Mouse (Mus musculus): ENCODE measurements at regions not wholly inside any gene's neighbourhood (a gene's known extent, or its start where the extent isn't known, plus 50 kb on each side); places are given as distances from the start of the nearest gene placed in this dataset.
A peak's percentile ranks its signal among the peaks of the same experiment; 100 is the strongest.

DNA sequence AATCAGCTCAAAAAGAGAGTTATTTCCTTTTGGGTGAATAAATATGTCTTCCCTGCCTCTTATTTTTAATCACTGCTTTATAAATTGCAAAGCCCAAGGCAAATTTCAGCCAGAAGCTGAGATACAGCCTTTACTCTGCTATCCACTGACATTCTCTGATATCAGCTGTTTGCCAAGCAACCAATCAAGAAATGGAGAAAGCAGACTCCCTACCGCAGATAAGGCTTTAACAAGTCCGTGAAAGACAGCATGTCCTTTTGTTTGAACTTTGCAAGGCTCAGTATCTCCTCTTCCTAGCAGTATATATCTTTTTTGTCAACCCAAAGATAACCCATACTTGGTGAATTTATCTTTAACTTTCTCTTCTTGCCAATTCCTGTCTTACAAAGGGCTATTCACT lies 236.6 kb downstream of the Gm11146 start:
- Histone ChIP-seq H3K4me2 (ENCODE audit: low read length) (no peak overlapping the region), H3K27ac (ENCODE audit: low read length) (no peak overlapping the region), H3K27me3 (ENCODE audit: control insufficient read depth, insufficient read depth, low read depth, low read length) (no peaks in the 10 kb centered on the region), H3K9me3 (replicated peaks; ENCODE audit: control insufficient read depth, low read length, poor library complexity, severe bottlenecking) (no peaks in the 10 kb centered on the region), H3K4me1 (ENCODE audit: control insufficient read depth, insufficient read depth, low read length) (peaks cover 8% of the 10 kb centered on the region; the same call in 1 of the 2 replicates), H3K4me3 (ENCODE audit: low read depth, low read length) (no peak overlapping the region), H3K9ac (ENCODE audit: low read depth, low read length) (no peak overlapping the region), H3K36me3 (ENCODE audit: control insufficient read depth, insufficient read depth, low read length) (no peaks in the 10 kb centered on the region)
- WGBS: 33% methylated on average over 2 of the region's 2 CpGs
- ATAC-seq: no peak

DNA sequence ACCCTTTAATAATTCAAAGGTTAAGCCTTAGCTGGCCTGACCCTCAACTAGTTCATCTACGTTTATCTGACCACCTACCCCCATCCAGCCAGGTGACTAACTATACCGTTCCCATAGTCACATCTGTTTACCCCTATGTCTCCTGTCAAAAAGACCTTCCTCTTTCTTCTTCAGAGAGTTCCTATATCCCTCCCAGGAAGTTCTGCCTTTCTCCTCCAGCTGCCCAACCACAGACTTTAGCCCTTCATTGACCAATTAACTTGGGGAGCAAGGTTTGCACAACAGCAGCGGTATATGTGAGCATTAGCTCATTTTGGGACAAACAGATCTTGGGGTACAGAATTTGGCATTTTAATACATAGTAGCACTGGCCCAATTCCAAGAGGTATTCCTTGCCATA lies 237.5 kb downstream of the Gm11146 start:
- H3K36me3 ChIP-seq (ENCODE audit: control insufficient read depth, insufficient read depth, low read length): no peaks in the 10 kb centered on the region
- H3K9ac ChIP-seq (ENCODE audit: low read depth, low read length): no peak overlapping the region
- ATAC-seq: no peak
- H3K9me3 ChIP-seq (replicated peaks; ENCODE audit: control insufficient read depth, low read length, poor library complexity, severe bottlenecking): no peaks in the 10 kb centered on the region
- H3K4me2 ChIP-seq (ENCODE audit: low read length): no peak overlapping the region
- no peak overlapping the region for H3K27ac ChIP-seq (ENCODE audit: low read length)
- H3K27me3 ChIP-seq (ENCODE audit: control insufficient read depth, insufficient read depth, low read depth, low read length): no peaks in the 10 kb centered on the region
- WGBS: 93% methylated on average over 3 of the region's 3 CpGs
- H3K4me1 ChIP-seq (ENCODE audit: control insufficient read depth, insufficient read depth, low read length): peaks cover 9% of the 10 kb centered on the region; the same call in 1 of the 2 replicates
- H3K4me3 ChIP-seq (ENCODE audit: low read depth, low read length): no peak overlapping the region

GRCm38 (mm10) chr16:77359190-77359589 lies 242.7 kb downstream of the Gm11146 start:
- Histone ChIP-seq H3K36me3 (ENCODE audit: control insufficient read depth, insufficient read depth, low read length) (no peaks in the 10 kb centered on the region), H3K27ac (ENCODE audit: low read length) (no peak overlapping the region), H3K27me3 (ENCODE audit: control insufficient read depth, insufficient read depth, low read depth, low read length) (no peaks in the 10 kb centered on the region), H3K9ac (ENCODE audit: low read depth, low read length) (no peak overlapping the region), H3K4me3 (ENCODE audit: low read depth, low read length) (no peak overlapping the region), H3K4me2 (ENCODE audit: low read length) (no peak overlapping the region), H3K9me3 (replicated peaks; ENCODE audit: control insufficient read depth, low read length, poor library complexity, severe bottlenecking) (no peaks in the 10 kb centered on the region), H3K4me1 (ENCODE audit: control insufficient read depth, insufficient read depth, low read length) (peaks cover 7% of the 10 kb centered on the region)
- ATAC-seq: no peak
- WGBS: 83% methylated on average over 5 of the region's 5 CpGs

DNA sequence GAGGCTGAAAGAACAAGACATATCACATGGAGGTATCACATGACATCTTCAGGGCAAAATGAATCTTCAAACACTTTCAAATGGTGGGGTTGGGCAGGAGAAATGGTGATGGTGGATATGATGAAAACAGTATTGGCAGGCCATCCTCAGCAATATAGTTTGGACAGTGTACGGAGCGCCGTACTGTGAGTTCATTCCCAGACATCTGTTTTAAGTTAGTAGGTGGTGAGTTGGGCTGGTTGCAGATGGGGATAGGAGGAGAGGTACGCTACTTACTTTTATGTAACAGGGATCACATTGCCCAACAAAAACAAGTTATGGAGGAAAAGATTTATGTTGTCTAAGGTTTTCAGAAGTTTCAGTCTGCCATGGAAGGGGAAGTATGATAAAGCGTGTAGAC lies 246.6 kb downstream of the Gm11146 start:
- H3K9me3 ChIP-seq (replicated peaks; ENCODE audit: control insufficient read depth, low read length, poor library complexity, severe bottlenecking): no peaks in the 10 kb centered on the region
- no peak overlapping the region for H3K4me2 ChIP-seq (ENCODE audit: low read length)
- peaks cover 4% of the 10 kb centered on the region for H3K4me1 ChIP-seq (ENCODE audit: control insufficient read depth, insufficient read depth, low read length)
- H3K4me3 ChIP-seq (ENCODE audit: low read depth, low read length): no peak overlapping the region
- ATAC-seq: no peak
- no peaks in the 10 kb centered on the region for H3K36me3 ChIP-seq (ENCODE audit: control insufficient read depth, insufficient read depth, low read length)
- H3K27ac ChIP-seq (ENCODE audit: low read length): no peak overlapping the region
- no peak overlapping the region for H3K9ac ChIP-seq (ENCODE audit: low read depth, low read length)
- no peaks in the 10 kb centered on the region for H3K27me3 ChIP-seq (ENCODE audit: control insufficient read depth, insufficient read depth, low read depth, low read length)
- 96% methylated on average over 5 of the region's 5 CpGs for WGBS

DNA sequence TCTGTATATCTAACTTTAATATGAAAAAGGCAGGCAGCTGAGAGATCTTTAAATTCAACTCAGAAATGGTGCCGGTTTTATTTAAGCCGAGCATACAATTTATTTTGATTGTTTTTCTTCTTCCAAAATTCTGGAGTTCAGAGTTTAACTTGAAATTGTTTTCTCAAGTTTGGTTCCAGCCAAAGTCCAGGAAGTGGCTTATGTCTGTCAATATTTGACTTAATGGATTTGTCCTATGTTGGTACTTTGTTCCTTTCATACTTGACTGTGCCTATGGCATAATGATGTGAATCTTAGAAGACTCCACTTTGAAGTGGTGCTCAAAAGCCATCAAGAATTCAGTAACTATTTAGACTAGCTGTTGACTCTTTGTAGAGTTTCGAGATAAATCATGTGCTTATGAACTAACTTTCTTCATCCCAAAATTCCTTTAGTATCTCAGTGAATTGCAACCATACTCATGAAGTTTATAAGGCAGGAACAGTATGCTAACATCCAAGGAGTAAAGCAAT lies 247.6 kb downstream of the Gm11146 start:
- no peak for ATAC-seq
- WGBS: 88% methylated on average over 3 of the region's 3 CpGs
- Histone ChIP-seq H3K9ac (ENCODE audit: low read depth, low read length) (no peak overlapping the region), H3K4me1 (ENCODE audit: control insufficient read depth, insufficient read depth, low read length) (peaks cover 2% of the 10 kb centered on the region; the same call in 1 of the 2 replicates), H3K9me3 (replicated peaks; ENCODE audit: control insufficient read depth, low read length, poor library complexity, severe bottlenecking) (no peaks in the 10 kb centered on the region), H3K27ac (ENCODE audit: low read length) (no peak overlapping the region), H3K36me3 (ENCODE audit: control insufficient read depth, insufficient read depth, low read length) (no peaks in the 10 kb centered on the region), H3K4me3 (ENCODE audit: low read depth, low read length) (no peak overlapping the region), H3K27me3 (ENCODE audit: control insufficient read depth, insufficient read depth, low read depth, low read length) (no peaks in the 10 kb centered on the region), H3K4me2 (ENCODE audit: low read length) (no peak overlapping the region)

DNA sequence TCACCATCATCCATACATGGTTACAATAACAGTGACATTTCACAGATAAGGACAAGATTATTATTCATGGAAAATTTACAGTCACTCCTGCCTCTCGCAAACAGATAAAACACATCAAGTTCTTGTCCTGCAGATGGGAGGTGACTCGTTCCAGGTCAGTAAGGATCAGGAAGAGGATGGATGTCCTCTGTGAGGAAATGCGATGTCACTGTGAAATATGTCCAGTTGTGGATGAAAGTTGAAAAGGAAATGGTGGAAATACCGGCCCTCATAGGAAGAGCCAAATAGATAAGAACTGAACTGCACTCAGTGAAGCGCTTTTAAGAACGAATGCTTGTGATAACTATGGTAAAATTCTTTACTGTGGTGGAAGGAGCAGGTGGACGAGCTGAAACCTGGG lies 255.8 kb downstream of the Gm11146 start:
- Histone ChIP-seq H3K27me3 (ENCODE audit: control insufficient read depth, insufficient read depth, low read depth, low read length) (no peaks in the 10 kb centered on the region), H3K4me1 (ENCODE audit: control insufficient read depth, insufficient read depth, low read length) (no peaks in the 10 kb centered on the region), H3K4me2 (ENCODE audit: low read length) (no peak overlapping the region), H3K9ac (ENCODE audit: low read depth, low read length) (no peak overlapping the region), H3K9me3 (replicated peaks; ENCODE audit: control insufficient read depth, low read length, poor library complexity, severe bottlenecking) (no peaks in the 10 kb centered on the region), H3K36me3 (ENCODE audit: control insufficient read depth, insufficient read depth, low read length) (no peaks in the 10 kb centered on the region), H3K4me3 (ENCODE audit: low read depth, low read length) (no peak overlapping the region), H3K27ac (ENCODE audit: low read length) (no peak overlapping the region)
- 76% methylated on average over 7 of the region's 7 CpGs for WGBS
- ATAC-seq: no peak

DNA sequence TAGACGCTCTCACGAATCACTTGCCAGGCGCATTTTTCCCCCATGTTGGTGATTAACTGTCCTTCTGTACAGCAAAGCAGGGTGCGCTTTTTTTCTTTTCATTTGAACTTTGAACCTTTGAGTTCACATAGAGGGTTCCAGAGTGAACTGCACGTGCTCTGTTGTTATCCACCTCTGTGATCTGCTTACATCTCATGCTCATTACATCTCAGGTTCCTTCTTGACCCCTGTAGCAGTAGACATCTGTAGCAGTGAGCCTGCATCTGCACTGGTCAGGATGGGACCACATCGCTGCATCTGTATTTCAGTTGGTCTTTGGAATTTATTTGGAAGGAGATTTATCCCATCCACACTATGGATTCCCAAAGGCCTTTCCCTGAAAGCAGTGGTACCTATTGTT lies 269.6 kb downstream of the Gm11146 start:
- Histone ChIP-seq H3K4me3 (ENCODE audit: low read depth, low read length) (no peak overlapping the region), H3K9me3 (replicated peaks; ENCODE audit: control insufficient read depth, low read length, poor library complexity, severe bottlenecking) (no peaks in the 10 kb centered on the region), H3K4me1 (ENCODE audit: control insufficient read depth, insufficient read depth, low read length) (peaks cover 21% of the 10 kb centered on the region), H3K27me3 (ENCODE audit: control insufficient read depth, insufficient read depth, low read depth, low read length) (no peaks in the 10 kb centered on the region), H3K36me3 (ENCODE audit: control insufficient read depth, insufficient read depth, low read length) (no peaks in the 10 kb centered on the region), H3K9ac (ENCODE audit: low read depth, low read length) (no peak overlapping the region), H3K27ac (ENCODE audit: low read length) (peak overlapping the region; percentile 42; the same call in 1 of the 2 replicates), H3K4me2 (ENCODE audit: low read length) (peak overlapping the region; percentile 36)
- WGBS: 48% methylated on average over 6 of the region's 6 CpGs
- ATAC-seq: peak; percentile 57; the same call in 1 of the 2 replicates

DNA sequence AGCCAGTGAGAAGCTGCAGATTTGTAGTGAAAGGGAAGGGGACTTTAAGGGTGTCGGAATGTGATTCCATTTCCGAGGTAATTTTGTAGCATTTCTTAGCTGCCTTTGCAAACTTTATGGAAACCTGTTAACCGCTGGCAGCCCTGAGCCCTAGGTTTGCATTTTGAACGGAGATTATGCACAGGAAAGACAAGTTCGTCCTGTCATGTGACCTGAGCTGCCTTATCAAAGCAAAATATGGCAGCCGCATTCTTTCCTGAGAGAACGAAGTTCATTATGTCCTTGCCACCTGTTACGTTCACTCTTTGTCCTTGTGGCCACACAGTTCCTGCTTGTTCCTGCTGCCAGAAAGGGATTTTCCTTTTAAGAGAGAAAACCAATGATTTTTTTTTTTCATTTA lies 270.9 kb downstream of the Gm11146 start:
- no peak for ATAC-seq
- Histone ChIP-seq H3K27me3 (ENCODE audit: control insufficient read depth, insufficient read depth, low read depth, low read length) (no peaks in the 10 kb centered on the region), H3K4me1 (ENCODE audit: control insufficient read depth, insufficient read depth, low read length) (peaks cover 21% of the 10 kb centered on the region), H3K27ac (ENCODE audit: low read length) (peak overlapping the region; percentile 63; the same call in 1 of the 2 replicates), H3K4me2 (ENCODE audit: low read length) (peak overlapping the region; percentile 47), H3K36me3 (ENCODE audit: control insufficient read depth, insufficient read depth, low read length) (no peaks in the 10 kb centered on the region), H3K9ac (ENCODE audit: low read depth, low read length) (no peak overlapping the region; the same call in 1 of the 2 replicates), H3K4me3 (ENCODE audit: low read depth, low read length) (peak overlapping the region; percentile 27), H3K9me3 (replicated peaks; ENCODE audit: control insufficient read depth, low read length, poor library complexity, severe bottlenecking) (no peaks in the 10 kb centered on the region)
- WGBS: 8% methylated on average over 8 of the region's 8 CpGs

GRCm38 (mm10) chr16:77329711-77330530 lies 272.0 kb downstream of the Gm11146 start:
- 6% methylated on average over 10 of the region's 10 CpGs for WGBS
- Histone ChIP-seq H3K9me3 (replicated peaks; ENCODE audit: control insufficient read depth, low read length, poor library complexity, severe bottlenecking) (no peaks in the 10 kb centered on the region), H3K4me2 (ENCODE audit: low read length) (peak overlapping the region; percentile 60), H3K27ac (ENCODE audit: low read length) (peak overlapping the region; percentile 80), H3K4me1 (ENCODE audit: control insufficient read depth, insufficient read depth, low read length) (peaks cover 21% of the 10 kb centered on the region), H3K9ac (ENCODE audit: low read depth, low read length) (peak overlapping the region; percentile 55; the same call in 1 of the 2 replicates), H3K27me3 (ENCODE audit: control insufficient read depth, insufficient read depth, low read depth, low read length) (no peaks in the 10 kb centered on the region), H3K4me3 (ENCODE audit: low read depth, low read length) (peak overlapping the region; percentile 34), H3K36me3 (ENCODE audit: control insufficient read depth, insufficient read depth, low read length) (no peaks in the 10 kb centered on the region)
- ATAC-seq: no peak
